Mouse (Mus musculus) embryonic fibroblast, embryonic 13.5 days (primary cell): Measurements from ENCODE around the gene Gch1.

Experiments
- CTCF ChIP-seq: IDR thresholded peaks from 2 replicates; pipeline ENCODE4 v1.5.1; 2011; ENCODE audit warnings: mild to moderate bottlenecking, control low read depth, low read length, moderate library complexity, borderline replicate concordance; ENCODE audit not compliant: insufficient read depth
- POLR2A ChIP-seq: IDR thresholded peaks from 2 replicates; pipeline ENCODE4 v1.6.1; 2011; ENCODE audit warnings: low read depth, mild to moderate bottlenecking, control low read depth, low read length, moderate library complexity

GRCm38 (mm10) chr14:47205270-47205972, 16.2 kb upstream of the Gch1 start:
- no peak for TF ChIP-seq CTCF
- TF ChIP-seq POLR2A, result no peak
